Mouse (Mus musculus): Measurements from ENCODE around the gene Glis2. TPM values are rescaled to one million over a fixed set of nuclear protein-coding genes. Genes with fewer than 3 reads are reported as not detected.
A peak's percentile ranks its signal among the peaks of the same experiment; 100 is the strongest.

Glis2 gene
- polyA plus RNA-seq, 1 experiment from 2014 or later: 9.2 TPM

GRCm38 (mm10) chr16:4558980-4559631 is 35.4 kb upstream of the Glis2 start:
- H3K4me1 ChIP-seq (replicated peaks; ENCODE audit: control insufficient read depth, insufficient read depth, low read length): 0 out of 2 replicates have a peak, but pooled peaks cover 13% of the 10 kb centered on the region
- H3K27me3 ChIP-seq (replicated peaks; ENCODE audit: control insufficient read depth, insufficient read depth, low read length): no peaks in the 10 kb centered on the region
- peak overlapping the region; percentile 60 for H3K9ac ChIP-seq (ENCODE audit: low read depth, low read length)
- peak; percentile 7; the same call in 1 of the 2 replicates for ATAC-seq
- peak overlapping the region; percentile 85 for H3K27ac ChIP-seq (ENCODE audit: low read depth, low read length)
- peak overlapping the region; percentile 81 for H3K4me3 ChIP-seq (ENCODE audit: low read depth, low read length)
- H3K36me3 ChIP-seq (ENCODE audit: control insufficient read depth, insufficient read depth): no peaks in the 10 kb centered on the region
- peak overlapping the region; percentile 99 for H3K4me2 ChIP-seq (replicated peaks; ENCODE audit: low read depth)
- WGBS: under 1% methylated on average over 39 of the region's 43 CpGs
- TF ChIP-seq CTCF (IDR thresholded peaks at IDR 0.05; ENCODE audit: low read depth): no peak
- no peaks in the 10 kb centered on the region for H3K9me3 ChIP-seq (ENCODE audit: control insufficient read depth)

- TF ChIP-seq CTCF (IDR thresholded peaks at IDR 0.05; ENCODE audit: low read depth): peak; percentile 65
These were observed 34.8 kb upstream of the Glis2 start, which contains the start of gene Tfap4 for GRCm38 (mm10) chr16:4559715-4560144. Tfap4 (minus strand) TSS chr16:4559854.

DNA sequence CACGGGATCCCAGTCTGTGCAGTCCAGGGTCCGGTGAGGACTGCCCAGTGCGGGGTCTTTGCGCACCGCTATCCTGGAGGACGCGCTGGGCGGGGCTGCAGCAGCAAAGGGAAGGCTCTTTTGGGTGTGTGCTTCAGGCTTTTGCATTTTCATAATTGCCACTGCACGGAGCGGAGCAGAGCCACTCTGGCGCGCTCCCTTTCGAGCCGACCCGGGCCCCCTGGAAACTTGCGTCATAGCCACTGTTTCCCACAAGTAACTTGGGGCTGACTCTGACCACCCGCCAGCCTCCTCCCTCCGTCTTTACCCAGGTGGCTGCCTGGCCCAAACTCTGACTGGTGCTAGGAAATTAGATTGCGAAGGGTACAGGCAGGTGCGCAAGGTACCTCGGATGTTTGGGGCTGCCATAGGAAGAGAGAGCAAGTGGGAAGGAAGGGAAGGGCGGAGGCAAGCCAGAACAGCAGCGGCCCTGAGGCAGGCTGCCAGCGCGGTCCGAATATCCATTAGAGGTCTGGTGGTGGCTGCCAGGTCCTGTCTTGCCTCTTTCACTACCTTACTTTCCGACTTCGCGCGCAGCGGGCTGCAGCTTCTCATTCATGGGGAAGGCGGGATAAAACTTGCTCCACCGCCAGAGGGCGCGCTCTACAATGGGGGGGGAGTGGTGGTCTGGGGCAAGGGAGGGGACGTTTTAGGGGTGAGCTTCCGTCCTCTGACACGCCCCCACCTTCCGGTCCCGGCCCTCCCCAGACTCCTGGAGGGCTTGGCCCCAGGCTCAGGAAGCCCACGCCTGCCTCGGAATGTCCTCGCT is 34.2 kb upstream of the Glis2 start:
- peak; percentile 11; the same call in 1 of the 2 replicates for ATAC-seq
- Histone ChIP-seq H3K9ac (ENCODE audit: low read depth, low read length) (peak overlapping the region; percentile 60), H3K4me3 (ENCODE audit: low read depth, low read length) (peak overlapping the region; percentile 81), H3K4me1 (replicated peaks; ENCODE audit: control insufficient read depth, insufficient read depth, low read length) (0 out of 2 replicates have a peak, but pooled peaks cover 13% of the 10 kb centered on the region), H3K4me2 (replicated peaks; ENCODE audit: low read depth) (peak overlapping the region; percentile 99), H3K36me3 (ENCODE audit: control insufficient read depth, insufficient read depth) (no peaks in the 10 kb centered on the region), H3K9me3 (ENCODE audit: control insufficient read depth) (no peaks in the 10 kb centered on the region), H3K27ac (ENCODE audit: low read depth, low read length) (peak overlapping the region; percentile 85), H3K27me3 (replicated peaks; ENCODE audit: control insufficient read depth, insufficient read depth, low read length) (no peaks in the 10 kb centered on the region)
- WGBS: 2% methylated on average over 43 of the region's 43 CpGs
- TF ChIP-seq CTCF (IDR thresholded peaks at IDR 0.05; ENCODE audit: low read depth): peak; percentile 88

More at GRCm38 (mm10) chr16:4559715-4560144, 34.8 kb upstream of the Glis2 start, which contains the start of gene Tfap4:
- no peaks in the 10 kb centered on the region for H3K9me3 ChIP-seq (ENCODE audit: control insufficient read depth)
- peak within 1 kb of the TSS; percentile 85 for H3K27ac ChIP-seq (ENCODE audit: low read depth, low read length)
- peak within 1 kb of the TSS; percentile 99 for H3K4me2 ChIP-seq (replicated peaks; ENCODE audit: low read depth)
- H3K4me1 ChIP-seq (replicated peaks; ENCODE audit: control insufficient read depth, insufficient read depth, low read length): 0 out of 2 replicates have a peak, but pooled peaks cover 13% of the 10 kb centered on the region
- ATAC-seq: peak; percentile 31
- H3K4me3 ChIP-seq (ENCODE audit: low read depth, low read length): peak within 1 kb of the TSS; percentile 81
- H3K36me3 ChIP-seq (ENCODE audit: control insufficient read depth, insufficient read depth): no peaks in the 10 kb centered on the region
- H3K27me3 ChIP-seq (replicated peaks; ENCODE audit: control insufficient read depth, insufficient read depth, low read length): no peaks in the 10 kb centered on the region
- H3K9ac ChIP-seq (ENCODE audit: low read depth, low read length): peak within 1 kb of the TSS; percentile 60
- WGBS: under 1% methylated on average over 17 of the region's 17 CpGs

GRCm38 (mm10) chr16:4567912-4568311 is 26.6 kb upstream of the Glis2 start:
- no peak overlapping the region for H3K9ac ChIP-seq (ENCODE audit: low read depth, low read length)
- no peaks in the 10 kb centered on the region for H3K27me3 ChIP-seq (replicated peaks; ENCODE audit: control insufficient read depth, insufficient read depth, low read length)
- peak; percentile 93 for TF ChIP-seq CTCF (IDR thresholded peaks at IDR 0.05; ENCODE audit: low read depth)
- ATAC-seq: no peak; the same call in 1 of the 2 replicates
- no peak overlapping the region for H3K4me2 ChIP-seq (replicated peaks; ENCODE audit: low read depth)
- 19% methylated on average over 4 of the region's 4 CpGs for WGBS
- no peak overlapping the region for H3K27ac ChIP-seq (ENCODE audit: low read depth, low read length)
- no peaks in the 10 kb centered on the region for H3K9me3 ChIP-seq (ENCODE audit: control insufficient read depth)
- no peak overlapping the region for H3K4me3 ChIP-seq (ENCODE audit: low read depth, low read length)
- no peaks in the 10 kb centered on the region for H3K4me1 ChIP-seq (replicated peaks; ENCODE audit: control insufficient read depth, insufficient read depth, low read length)
- no peaks in the 10 kb centered on the region for H3K36me3 ChIP-seq (ENCODE audit: control insufficient read depth, insufficient read depth)

DNA sequence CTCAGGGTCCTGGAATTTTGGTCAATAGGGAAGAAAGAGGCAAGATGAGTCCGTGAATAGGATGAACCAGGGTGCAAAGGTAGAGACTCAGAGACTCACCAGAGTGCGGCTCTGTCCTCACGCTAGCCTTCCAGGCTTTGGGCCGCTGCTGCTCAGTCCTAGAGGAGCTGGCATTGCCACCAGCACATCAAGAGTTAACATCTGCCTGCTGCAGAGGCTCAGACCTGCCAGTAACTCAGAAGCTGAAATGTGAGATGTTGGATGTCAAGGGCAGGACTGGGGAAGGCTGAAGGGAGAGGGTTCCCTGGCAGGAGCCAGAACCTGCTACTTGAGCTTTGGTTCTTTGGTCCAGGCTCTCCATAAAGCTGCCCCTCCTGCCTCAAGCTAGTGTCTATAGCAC is 23.8 kb upstream of the Glis2 start:
- no peaks in the 10 kb centered on the region for H3K27me3 ChIP-seq (replicated peaks; ENCODE audit: control insufficient read depth, insufficient read depth, low read length)
- H3K4me2 ChIP-seq (replicated peaks; ENCODE audit: low read depth): no peak overlapping the region
- H3K27ac ChIP-seq (ENCODE audit: low read depth, low read length): no peak overlapping the region
- no peaks in the 10 kb centered on the region for H3K9me3 ChIP-seq (ENCODE audit: control insufficient read depth)
- no peak overlapping the region for H3K4me3 ChIP-seq (ENCODE audit: low read depth, low read length)
- no peak overlapping the region for H3K9ac ChIP-seq (ENCODE audit: low read depth, low read length)
- WGBS: 67% methylated on average over 4 of the region's 4 CpGs
- H3K4me1 ChIP-seq (replicated peaks; ENCODE audit: control insufficient read depth, insufficient read depth, low read length): no peaks in the 10 kb centered on the region
- TF ChIP-seq CTCF (IDR thresholded peaks at IDR 0.05; ENCODE audit: low read depth): no peak
- no peaks in the 10 kb centered on the region for H3K36me3 ChIP-seq (ENCODE audit: control insufficient read depth, insufficient read depth)
- ATAC-seq: no peak

DNA sequence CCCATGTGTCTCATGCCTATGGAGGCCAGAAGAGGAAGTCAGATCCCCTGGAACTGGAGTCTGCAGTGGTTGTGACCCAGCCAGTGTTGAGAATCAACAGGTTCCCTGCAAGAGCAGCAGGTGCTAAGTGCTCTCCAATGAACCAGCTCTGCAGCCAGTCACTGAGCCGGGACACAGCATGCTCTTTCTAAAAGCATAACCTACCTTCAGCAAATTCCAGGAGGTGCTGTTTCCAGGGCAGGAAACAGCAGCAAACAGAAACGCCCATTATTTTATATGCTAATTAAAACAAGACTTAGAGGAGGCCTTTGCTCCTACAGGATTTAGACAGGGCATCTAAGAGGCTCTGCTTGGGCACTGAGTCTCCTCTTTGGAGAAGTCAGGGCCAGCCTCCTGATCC is 18.5 kb upstream of the Glis2 start:
- Histone ChIP-seq H3K4me2 (replicated peaks; ENCODE audit: low read depth) (no peak overlapping the region), H3K4me3 (ENCODE audit: low read depth, low read length) (no peak overlapping the region), H3K36me3 (ENCODE audit: control insufficient read depth, insufficient read depth) (no peaks in the 10 kb centered on the region), H3K27me3 (replicated peaks; ENCODE audit: control insufficient read depth, insufficient read depth, low read length) (no peaks in the 10 kb centered on the region), H3K4me1 (replicated peaks; ENCODE audit: control insufficient read depth, insufficient read depth, low read length) (no peaks in the 10 kb centered on the region), H3K9me3 (ENCODE audit: control insufficient read depth) (no peaks in the 10 kb centered on the region), H3K27ac (ENCODE audit: low read depth, low read length) (no peak overlapping the region), H3K9ac (ENCODE audit: low read depth, low read length) (no peak overlapping the region)
- TF ChIP-seq CTCF (IDR thresholded peaks at IDR 0.05; ENCODE audit: low read depth): no peak
- WGBS: 67% methylated on average over 2 of the region's 2 CpGs
- no peak for ATAC-seq
